Mouse (Mus musculus): ENCODE results near the gene Osbpl9.

Gene Osbpl9

DNA sequence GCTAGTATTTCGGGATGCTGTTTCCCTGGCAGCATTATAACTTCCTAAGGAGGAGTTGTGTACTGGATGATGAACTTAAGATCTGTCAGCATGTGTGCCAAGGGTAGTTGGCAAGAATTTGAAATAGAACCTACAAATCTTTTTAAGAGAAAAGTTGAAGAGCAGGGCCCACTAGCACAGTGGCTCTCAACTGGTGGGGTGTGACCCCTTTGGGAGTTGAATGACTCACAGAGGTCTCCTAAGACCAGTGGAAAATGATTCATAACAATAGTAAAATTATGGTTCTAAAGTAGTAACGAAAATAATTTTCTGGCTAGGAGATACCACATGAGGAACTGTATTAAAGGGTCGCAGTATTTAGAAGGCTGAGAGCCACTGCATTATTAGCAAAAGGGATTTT, 67.1 kb downstream of the Osbpl9 start:
- DNase-seq (ENCODE audit: low read depth, low spot score), result peak; percentile 89

DNA sequence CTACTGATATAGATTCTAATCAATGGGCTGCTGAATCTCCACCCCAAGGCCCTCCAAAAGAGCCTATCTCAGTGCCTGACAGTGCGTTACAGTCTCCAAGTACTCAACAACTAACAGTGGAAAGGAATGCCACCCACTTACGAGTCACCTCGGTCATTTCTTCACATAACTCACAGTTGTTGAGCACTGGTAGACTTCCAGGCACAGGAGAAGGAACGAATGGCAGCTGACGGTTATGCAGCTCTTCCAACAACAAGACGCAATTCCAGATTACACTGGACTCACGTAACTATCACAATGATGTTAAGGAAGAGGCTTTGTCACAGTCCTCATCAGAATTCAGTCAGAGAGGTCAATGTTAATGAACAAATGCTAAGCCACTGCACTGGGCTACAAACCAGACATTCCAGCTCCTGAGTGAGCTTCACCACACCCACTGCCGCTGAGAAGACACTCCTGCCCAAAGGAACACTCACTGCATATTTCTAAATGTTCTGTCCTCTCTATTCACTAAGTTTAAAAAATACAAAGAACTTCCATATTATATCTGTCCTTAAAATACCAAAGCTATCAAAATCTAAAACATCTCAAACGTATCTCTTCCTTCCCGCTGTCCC, 70.7 kb downstream of the Osbpl9 start:
- DNase-seq (ENCODE audit: low read depth, low spot score), result peak; percentile 55

DNA sequence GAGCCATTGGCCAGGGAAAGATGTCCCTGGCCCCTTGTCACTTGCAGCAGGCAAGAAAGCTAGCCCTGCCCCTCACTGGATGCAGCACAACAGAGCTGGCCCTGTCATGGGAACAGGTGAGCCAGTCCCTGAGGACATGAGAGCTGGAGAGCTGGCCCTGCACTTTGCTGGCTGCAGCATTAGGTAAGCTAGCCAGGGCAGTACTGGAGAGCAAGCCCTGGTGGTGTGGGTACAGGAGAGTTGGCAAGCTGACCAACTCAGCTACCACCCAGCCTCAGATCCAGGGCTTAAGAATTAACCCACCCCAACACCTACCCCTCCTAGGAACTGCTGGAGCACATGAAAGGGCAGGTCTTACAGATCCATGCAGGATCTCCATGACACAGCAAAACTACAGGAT, 73.1 kb downstream of the Osbpl9 start:
- no peak for DNase-seq (ENCODE audit: low read depth, low spot score)

DNA sequence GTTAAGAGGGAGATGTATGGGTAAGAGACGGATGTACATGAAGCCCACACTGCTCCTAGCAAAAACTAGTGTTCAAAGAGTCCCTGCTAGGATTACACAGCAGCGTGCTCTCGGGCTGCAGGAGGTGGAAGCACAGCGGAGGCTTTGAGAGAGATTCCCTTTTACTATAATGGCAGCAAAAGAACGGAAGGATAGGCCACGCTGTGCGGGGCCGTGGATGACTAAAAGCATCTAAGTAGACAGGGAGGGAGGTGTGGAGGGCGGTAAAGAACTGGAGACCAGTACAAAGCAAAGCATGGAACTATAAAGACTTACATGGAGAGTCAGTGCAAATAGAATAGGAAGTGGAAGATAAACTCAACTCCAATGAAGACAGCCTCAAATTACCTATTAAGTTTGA, 74.1 kb downstream of the Osbpl9 start:
- no peak for DNase-seq (ENCODE audit: low read depth, low spot score)

DNA sequence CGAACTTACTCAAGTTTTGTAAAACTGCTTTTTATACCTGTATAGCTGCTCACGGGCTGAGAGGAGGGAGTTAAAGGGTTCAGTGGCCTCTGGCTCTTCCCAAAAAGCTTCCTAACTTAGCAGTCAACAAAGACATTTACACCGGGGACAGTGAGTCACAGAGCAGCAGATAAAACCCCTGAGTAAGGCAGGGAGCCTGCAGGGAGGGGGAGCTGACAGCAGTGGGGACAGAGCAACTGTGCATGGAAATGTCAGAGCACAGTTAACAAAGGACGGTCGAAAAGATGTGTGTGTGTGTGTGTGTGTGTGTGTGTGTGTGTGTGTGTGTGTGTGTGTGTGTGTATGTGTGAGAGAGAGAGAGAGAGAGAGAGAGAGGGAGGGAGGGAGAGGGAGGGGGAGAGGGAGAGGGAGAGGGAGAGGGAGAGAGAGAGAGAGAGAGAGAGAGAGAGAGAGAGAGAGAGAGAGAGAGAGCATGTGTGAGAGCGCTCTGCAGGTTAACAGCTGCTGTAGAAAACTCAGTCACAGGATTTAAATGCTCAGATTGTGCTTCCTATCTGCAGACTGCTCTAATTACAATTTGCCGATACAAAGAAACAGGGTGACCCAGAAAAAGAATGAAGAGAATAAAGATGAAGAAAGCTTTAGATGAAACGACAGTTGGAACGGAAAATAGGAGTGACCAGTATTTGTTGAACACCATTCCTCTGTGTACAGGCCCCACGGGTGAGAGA, 75.1 kb downstream of the Osbpl9 start:
- no peak for DNase-seq (ENCODE audit: low read depth, low spot score)

DNA sequence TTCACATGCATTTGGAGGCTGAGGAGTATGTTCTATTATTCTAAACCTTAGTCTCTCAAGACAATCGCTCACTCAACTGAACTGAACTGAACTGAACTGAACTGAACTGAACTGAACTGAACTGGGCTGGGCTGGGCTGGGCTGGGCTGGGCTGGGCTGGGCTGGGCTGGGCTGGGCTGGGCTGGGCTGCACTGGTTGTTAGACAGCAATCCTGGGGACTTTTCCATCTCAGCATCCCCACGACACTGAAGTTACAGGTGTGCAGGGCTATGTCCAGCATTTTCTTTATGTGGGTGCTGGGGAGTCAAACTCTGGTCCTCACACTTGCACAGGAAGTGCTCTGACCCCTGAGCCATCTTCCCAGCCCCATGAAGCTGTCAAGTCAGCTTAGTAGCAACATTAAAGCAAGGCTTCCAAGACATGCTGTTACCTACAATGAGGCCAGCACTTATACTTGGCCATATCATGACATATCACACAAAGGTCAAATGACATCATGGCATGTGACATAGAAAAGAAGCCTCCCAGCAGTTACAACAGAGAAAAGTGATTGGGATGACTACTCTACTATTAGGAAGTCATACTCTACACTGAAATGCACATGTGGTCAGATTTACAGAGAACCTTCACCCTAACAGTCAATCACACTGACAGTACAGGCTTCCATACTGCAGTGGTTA, 76.2 kb downstream of the Osbpl9 start:
- DNase-seq (ENCODE audit: low read depth, low spot score), result no peak

DNA sequence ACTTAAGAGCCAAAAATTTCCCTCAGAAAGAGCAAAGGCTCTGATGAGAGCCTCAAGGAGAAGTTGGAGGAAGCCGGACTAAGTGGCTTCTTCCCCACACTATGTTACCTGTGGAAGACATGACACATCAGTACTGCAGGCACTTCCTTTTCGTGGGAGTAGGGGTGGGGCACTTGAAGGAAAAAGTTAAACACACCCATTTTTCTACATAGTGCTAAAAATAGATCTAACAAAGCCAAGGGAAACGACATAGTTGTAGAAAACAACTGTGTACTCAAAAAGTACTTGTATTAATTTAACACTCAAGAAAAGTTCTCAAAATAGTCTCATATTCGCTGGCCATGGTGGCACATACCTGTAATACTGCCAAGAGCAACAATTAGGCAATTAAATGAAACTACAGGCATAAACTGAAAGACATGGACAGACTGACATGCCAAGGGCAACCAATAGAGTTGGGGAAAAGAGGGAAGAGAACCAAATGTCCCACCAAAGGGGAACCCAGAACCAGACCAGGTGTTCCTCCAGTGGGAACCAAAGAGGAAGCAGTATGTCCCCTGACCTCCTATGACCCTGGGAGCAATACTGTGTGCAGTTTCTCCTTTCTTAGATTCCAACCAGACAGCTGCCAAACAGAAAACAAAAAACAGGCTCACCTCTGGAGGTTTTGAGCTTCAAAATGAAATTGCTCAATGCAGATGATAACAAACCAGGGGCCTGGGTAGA, 79.1 kb downstream of the Osbpl9 start:
- DNase-seq (ENCODE audit: low read depth, low spot score), result no peak

DNA sequence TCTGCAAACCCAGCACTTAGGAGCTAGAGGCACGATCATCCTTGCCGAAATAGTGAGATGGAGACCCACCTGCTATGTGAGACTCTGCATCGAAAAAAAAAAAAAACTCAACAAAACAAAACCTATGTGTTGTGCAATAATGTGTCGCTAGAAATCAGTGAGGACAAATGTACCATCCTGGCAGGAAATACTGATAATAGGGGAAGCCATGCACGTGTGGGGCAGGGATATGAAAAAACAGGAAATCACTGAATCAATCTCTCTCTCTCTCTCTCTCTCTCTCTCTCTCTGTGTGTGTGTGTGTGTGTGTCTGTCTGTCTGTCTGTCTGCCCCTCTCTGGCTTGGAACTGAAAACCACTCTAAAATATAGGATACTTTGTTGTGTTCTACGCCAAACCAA, 81.3 kb downstream of the Osbpl9 start:
- DNase-seq (ENCODE audit: low read depth, low spot score), result no peak

DNA sequence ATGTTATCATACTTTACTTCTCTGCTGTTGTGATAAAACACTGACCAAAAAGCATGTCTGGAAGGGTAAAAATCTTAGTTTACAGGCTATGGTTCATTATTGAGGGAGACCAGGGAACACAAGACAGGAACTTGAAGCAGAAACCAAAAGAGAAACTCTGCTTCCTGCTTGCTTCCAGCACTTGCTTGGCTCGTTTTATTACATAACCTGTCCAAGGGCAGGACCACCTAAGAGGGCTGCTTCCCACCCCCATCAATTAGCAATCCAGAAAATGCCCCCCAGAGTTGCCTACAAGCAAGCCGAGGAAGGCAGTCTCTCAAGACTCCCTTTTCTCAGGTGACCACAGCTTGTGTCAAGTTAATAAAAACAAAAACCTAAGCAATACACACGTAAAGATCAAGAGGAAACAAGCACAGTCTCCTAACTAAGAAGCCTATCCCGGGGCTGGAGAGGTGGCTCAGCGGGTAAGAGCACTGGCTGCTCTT, 82.4 kb downstream of the Osbpl9 start:
- no peak for DNase-seq (ENCODE audit: low read depth, low spot score)

DNA sequence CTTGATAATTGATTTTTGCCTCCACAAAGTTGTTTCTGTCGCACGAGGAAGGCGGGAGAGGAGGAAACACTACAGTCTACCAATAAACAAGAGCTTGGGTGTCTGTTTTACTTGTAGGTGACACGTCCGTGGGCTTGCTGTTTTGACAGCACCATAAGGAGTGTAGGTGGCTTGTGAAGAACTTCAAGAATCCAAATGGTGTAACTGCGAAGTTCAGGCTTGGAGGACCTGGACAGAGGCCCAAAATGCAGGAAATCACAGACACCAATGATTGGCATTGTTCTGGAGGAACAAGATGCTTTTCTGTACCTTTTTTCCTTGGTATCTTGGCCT, 83.8 kb downstream of the Osbpl9 start:
- DNase-seq (ENCODE audit: low read depth, low spot score), result no peak

DNA sequence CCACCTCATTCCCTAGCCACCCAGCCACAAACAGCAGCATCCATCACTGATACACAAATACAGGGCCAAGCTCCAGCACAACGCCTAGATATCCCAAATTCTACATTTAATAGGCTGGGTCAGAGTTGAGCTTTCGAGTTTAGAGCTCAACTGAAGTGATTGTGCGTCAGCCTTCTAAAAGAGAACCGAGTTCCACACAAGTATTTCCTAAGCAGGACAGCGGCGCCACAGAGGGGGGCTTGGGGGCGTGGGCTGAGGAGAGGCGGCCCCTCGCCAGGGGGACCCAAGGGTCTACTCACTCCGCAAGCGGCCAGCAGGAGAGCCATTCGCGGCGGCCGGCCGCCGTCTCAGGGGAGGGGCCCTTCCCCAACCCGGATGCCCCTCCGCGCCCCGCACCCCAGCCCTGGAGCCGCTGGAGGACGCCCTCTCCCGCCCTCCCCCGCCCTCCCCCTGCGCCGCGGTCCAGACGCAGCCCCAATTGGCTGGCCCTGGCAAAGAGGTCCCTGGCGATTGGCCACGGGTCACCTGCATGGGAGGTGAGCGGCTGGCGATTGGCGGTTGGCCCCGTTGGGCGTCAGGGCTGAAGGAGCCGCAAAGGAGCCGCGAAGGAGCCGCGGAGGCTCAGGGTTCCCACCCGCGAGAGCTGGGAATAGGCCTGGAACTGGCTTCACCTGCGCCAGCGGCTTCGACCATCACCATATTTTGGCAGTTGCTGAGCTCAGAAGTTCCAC, 84.3 kb downstream of the Osbpl9 start:
- DNase-seq (ENCODE audit: low read depth, low spot score), result peak; percentile 91

DNA sequence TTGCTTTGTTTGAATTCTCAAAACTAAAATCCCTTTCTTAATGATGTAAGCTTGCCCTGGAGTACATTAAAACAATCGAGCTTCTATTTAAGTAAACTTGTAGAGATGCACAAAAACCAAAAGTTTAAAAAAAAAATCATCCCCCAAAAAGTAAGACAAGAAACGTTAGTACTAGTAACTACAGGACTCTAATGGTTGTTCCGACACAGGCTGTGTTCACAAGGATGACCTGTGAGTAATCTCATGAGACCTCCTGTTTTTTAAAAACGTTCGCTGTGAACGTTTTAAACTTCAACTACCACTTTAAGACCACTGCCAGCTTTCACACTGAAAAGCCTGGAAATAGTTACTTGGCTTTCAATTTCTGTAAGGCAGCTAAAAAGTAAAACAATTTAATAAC, 85.1 kb downstream of the Osbpl9 start:
- peak; percentile 56 for DNase-seq (ENCODE audit: low read depth, low spot score)

DNA sequence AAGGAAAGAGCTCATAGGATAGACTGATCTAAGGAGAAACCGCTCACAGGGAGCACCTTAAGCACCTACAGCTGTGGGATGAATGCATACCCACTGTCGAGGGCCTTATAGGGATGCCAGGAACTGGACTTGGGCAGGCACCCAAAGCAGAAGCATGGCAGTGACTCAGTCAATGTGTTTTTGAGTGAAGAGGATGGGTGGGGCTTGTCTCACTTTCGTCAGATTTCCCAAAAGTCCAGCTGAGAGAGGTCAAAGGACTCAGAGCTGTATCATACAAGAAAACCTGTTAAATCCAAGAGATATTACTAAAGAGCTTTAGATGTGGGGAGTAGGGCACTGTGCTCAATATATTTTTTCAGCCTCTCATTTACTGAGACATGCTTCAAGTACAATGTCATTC, 85.6 kb downstream of the Osbpl9 start:
- DNase-seq (ENCODE audit: low read depth, low spot score), result peak; percentile 93

DNA sequence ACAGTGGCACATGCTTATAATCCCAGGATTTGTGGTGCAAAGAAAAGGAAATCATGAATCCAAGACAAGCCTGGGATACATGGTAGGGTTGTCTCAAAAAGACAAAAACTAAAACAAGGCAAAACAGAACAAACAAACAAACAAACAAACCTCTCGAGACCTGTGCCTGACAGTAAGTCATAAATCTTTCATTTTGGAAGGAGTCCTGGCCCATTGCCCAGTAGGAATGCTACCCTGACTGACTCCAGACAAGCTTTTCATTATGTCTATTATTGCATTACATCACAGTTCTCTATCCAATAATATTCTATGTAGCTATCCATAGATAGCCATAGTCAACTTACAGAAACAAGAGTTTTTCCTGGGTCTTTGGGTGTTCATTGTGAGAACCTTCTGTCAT, 86.3 kb downstream of the Osbpl9 start:
- DNase-seq (ENCODE audit: low read depth, low spot score), result peak; percentile 41

DNA sequence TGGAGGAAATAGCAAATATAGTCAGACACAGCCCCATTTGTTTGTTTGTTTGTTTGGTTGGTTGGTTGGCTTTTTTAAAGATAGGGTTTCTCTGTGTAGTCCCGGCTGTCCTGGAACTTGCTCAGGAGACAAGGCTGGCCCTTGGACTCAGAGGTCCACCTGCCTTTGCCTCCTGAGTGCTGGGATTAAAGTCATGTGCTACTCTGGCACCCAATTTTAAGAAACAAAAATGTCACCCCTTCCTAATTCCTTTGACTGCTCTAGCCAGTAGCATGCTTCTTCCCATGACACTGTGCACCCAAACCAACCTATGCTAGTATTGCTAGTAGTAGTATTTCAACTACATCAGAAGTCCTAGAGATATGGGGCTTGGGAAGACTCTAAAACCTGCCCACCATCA, 87.8 kb downstream of the Osbpl9 start:
- DNase-seq (ENCODE audit: low read depth, low spot score), result no peak

DNA sequence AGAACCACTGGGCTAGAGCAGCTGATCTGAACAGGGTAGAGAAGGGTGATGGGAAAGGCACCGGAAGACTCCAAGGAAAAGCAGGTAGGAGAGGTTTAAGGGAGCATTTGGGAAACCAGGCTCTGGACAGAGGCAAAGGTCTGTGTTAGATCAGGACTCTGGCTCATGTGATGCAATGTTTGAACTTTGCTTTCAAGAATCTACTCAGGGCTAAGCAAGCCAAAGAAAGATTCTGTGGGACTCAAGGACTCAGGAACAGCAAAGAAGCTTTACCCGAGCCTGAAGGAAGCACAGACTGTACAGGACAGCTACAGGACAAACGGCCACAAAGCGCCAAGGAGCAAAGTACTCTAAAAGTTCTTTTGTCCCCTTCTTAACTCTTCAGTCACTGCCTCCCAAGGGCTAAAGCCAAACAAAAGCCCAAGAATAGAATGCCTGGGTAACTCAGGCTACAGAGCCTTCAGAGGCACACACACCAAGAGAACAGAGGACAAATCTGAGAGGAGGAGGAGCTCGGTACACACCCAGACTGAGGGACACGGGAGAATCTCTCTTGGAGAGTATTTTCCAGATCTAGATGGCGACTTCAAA, 89.1 kb downstream of the Osbpl9 start:
- DNase-seq (ENCODE audit: low read depth, low spot score), result no peak

DNA sequence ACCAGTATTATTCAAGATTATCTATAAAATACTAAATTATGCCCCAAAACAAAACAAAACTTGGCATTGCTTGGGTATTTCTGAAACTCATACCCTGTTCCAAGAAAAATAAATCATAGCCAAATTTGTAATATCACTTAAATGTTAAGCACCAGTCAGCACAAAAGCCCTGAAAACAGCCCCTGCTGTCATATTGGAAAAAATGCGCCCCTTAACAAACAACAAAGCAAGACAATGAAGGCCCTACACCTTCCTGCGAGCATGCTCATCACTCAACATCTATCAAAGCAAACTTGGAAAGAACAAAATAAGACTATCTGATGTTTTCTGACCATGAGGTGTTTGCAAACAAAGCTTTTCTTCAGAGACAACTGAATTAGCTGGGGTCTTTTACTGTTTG, 91.1 kb downstream of the Osbpl9 start:
- no peak for DNase-seq (ENCODE audit: low read depth, low spot score)

DNA sequence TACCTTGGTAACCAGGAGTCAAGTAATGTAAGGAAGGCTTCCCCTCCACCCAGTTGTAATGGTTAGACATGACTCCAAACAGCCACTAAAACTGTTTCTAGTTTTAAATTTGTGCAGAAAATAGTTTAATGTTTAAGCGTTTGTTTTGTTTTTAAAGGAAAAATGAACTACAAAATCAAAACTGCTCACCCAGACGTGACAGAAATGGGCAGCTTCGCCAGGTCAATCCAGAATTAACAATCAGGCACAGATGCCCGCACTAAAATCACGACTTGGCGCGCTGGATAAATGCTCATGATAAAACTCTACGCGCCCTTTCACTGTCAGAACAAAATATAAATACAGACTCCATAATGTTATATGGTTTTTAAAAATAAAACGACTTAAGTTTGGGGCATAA, 92.4 kb downstream of the Osbpl9 start:
- no peak for DNase-seq (ENCODE audit: low read depth, low spot score)

DNA sequence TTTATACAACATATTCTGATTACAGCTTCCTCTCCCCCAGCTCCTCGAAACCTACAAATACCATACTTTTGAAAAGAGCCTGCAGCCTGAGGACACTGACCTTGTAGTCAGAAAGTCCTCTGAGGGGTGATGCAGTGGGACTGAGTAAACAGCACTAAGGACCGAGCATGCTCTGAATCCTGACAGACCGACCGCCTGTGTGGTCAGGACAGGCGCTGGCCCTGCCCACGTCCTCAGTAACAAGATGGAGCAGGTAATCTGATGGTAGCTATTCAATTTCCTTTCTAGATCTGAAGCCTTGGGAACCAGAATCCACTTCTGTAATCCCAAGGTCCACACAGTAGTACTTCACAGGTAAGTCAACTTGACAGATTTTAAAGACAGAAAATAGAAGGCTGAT, 93.1 kb downstream of the Osbpl9 start:
- DNase-seq (ENCODE audit: low read depth, low spot score), result peak; percentile 34

DNA sequence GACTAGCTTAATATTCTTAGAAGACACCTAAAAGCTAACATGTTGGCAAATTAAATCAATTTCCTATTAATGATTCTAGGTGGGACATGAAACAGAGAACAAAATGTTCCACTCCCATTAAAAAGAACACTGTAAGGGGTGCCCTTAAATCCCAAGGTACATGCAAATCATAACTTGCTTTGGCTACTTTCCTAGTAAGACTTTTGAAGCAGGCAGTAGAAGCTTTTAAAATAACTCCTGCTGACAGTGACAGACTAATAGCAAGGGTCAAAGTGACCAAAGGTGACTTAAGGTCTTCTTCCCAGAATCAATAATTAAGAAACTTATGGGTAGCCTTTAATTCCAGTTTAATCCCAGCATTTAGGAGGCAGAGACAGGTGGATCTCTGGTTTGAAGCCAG, 95.5 kb downstream of the Osbpl9 start:
- DNase-seq (ENCODE audit: low read depth, low spot score), result no peak

DNA sequence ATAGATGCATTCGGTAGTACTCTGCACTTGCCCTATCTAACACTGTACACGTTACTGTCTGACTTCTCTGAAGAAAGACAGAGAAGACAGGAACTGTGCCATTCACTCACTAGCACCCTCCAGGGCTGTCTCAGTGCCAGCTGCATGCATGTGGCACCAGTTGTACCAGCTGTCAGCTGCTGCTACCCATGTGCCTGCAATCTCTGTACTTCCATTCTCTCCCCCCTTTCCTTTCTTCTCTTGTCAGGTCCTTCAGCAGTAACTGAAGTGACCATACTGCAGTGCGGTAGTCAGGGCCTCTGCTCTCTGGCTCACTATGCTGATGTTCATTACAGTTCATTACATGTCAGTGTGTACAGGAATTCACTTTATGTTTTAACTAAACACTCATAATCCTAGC, 96.0 kb downstream of the Osbpl9 start:
- DNase-seq (ENCODE audit: low read depth, low spot score), result no peak
